Mouse (Mus musculus): Measurements from ENCODE around the gene Trim65. TPM values are rescaled to one million over a fixed set of nuclear protein-coding genes. Genes with fewer than 3 reads are reported as not detected.

The Trim65 gene
- polyA plus RNA-seq, 1 experiment from 2014 or later, result 1.9 TPM

DNA sequence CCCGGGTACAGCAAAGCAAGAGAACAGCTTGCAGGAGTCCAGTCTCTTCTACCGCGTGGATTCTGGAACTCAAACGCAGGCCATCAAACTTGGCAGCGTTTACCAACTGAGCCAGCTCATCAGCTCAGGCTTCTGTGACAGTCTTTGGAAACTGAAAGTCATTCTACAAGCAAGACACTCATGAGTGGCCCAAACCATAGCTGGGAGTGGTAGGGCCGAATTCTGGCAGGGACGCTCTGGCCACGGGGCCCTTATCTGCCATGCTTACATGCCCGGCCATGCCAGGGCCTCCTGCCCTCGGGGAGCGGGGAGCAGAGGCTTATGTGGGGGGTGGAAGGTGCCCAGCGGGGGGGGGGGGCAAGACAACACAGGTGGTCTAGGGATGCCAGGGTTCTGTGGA lies 27.4 kb downstream of the Trim65 start:
- Histone ChIP-seq H3K9ac (ENCODE audit: low read length) (no peak overlapping the region), H3K36me3 (ENCODE audit: control insufficient read depth, insufficient read depth, low read length) (no peaks in the 10 kb centered on the region), H3K27me3 (ENCODE audit: control insufficient read depth, insufficient read depth, low read length) (peaks cover 26% of the 10 kb centered on the region), H3K4me1 (replicated peaks; ENCODE audit: control insufficient read depth, insufficient read depth, low read length) (peaks cover 33% of the 10 kb centered on the region), H3K27ac (ENCODE audit: low read depth, low read length) (no peak overlapping the region), H3K4me2 (ENCODE audit: low read depth, low read length, severe bottlenecking) (no peak overlapping the region), H3K4me3 (ENCODE audit: low read depth, low read length) (no peak overlapping the region), H3K9me3 (ENCODE audit: control insufficient read depth, low read length) (no peaks in the 10 kb centered on the region)
- DNase-seq (ENCODE audit: low spot score) (no peak), ATAC-seq (replicated peaks; ENCODE audit: low FRiP score) (no peak)
- WGBS, result 76% methylated on average over 12 of the region's 12 CpGs

- no peak for ATAC-seq (replicated peaks; ENCODE audit: low FRiP score)
- Histone ChIP-seq H3K27me3 (ENCODE audit: control insufficient read depth, insufficient read depth, low read length) (peaks cover 15% of the 10 kb centered on the region), H3K4me3 (ENCODE audit: low read depth, low read length) (no peak overlapping the region), H3K9me3 (ENCODE audit: control insufficient read depth, low read length) (no peaks in the 10 kb centered on the region), H3K36me3 (ENCODE audit: control insufficient read depth, insufficient read depth, low read length) (no peaks in the 10 kb centered on the region), H3K4me2 (ENCODE audit: low read depth, low read length, severe bottlenecking) (no peak overlapping the region), H3K27ac (ENCODE audit: low read depth, low read length) (peak overlapping the region; percentile 82; the same call in 1 of the 2 replicates), H3K9ac (ENCODE audit: low read length) (peak overlapping the region; percentile 55), H3K4me1 (replicated peaks; ENCODE audit: control insufficient read depth, insufficient read depth, low read length) (peaks cover 29% of the 10 kb centered on the region)
- no peak for DNase-seq (ENCODE audit: low spot score)
- 54% methylated on average over 3 of the region's 4 CpGs for WGBS
These were observed 28.5 kb downstream of the Trim65 start for GRCm38 (mm10) chr11:116102472-116102871.

GRCm38 (mm10) chr11:116101931-116102381 lies 29.0 kb downstream of the Trim65 start:
- Histone ChIP-seq H3K36me3 (ENCODE audit: control insufficient read depth, insufficient read depth, low read length) (no peaks in the 10 kb centered on the region), H3K9me3 (ENCODE audit: control insufficient read depth, low read length) (no peaks in the 10 kb centered on the region), H3K9ac (ENCODE audit: low read length) (peak overlapping the region; percentile 55), H3K4me1 (replicated peaks; ENCODE audit: control insufficient read depth, insufficient read depth, low read length) (peaks cover 28% of the 10 kb centered on the region), H3K27me3 (ENCODE audit: control insufficient read depth, insufficient read depth, low read length) (peaks cover 10% of the 10 kb centered on the region), H3K27ac (ENCODE audit: low read depth, low read length) (peak overlapping the region; percentile 82), H3K4me2 (ENCODE audit: low read depth, low read length, severe bottlenecking) (no peak overlapping the region), H3K4me3 (ENCODE audit: low read depth, low read length) (no peak overlapping the region)
- DNase-seq (ENCODE audit: low spot score), result peak; percentile 67
- ATAC-seq (replicated peaks; ENCODE audit: low FRiP score), result no peak
- WGBS, result 24% methylated on average over 11 of the region's 11 CpGs

GRCm38 (mm10) chr11:116100839-116101238 lies 30.1 kb downstream of the Trim65 start:
- 89% methylated on average over 7 of the region's 7 CpGs for WGBS
- Histone ChIP-seq H3K36me3 (ENCODE audit: control insufficient read depth, insufficient read depth, low read length) (no peaks in the 10 kb centered on the region), H3K4me2 (ENCODE audit: low read depth, low read length, severe bottlenecking) (no peak overlapping the region), H3K9ac (ENCODE audit: low read length) (no peak overlapping the region), H3K9me3 (ENCODE audit: control insufficient read depth, low read length) (no peaks in the 10 kb centered on the region), H3K27ac (ENCODE audit: low read depth, low read length) (no peak overlapping the region), H3K27me3 (ENCODE audit: control insufficient read depth, insufficient read depth, low read length) (no peaks in the 10 kb centered on the region; the same call in 1 of the 2 replicates), H3K4me1 (replicated peaks; ENCODE audit: control insufficient read depth, insufficient read depth, low read length) (peaks cover 18% of the 10 kb centered on the region), H3K4me3 (ENCODE audit: low read depth, low read length) (no peak overlapping the region)
- DNase-seq (ENCODE audit: low spot score) (no peak), ATAC-seq (replicated peaks; ENCODE audit: low FRiP score) (no peak)

GRCm38 (mm10) chr11:116100385-116100784 lies 30.5 kb downstream of the Trim65 start:
- Histone ChIP-seq H3K9ac (ENCODE audit: low read length) (no peak overlapping the region), H3K9me3 (ENCODE audit: control insufficient read depth, low read length) (no peaks in the 10 kb centered on the region), H3K4me3 (ENCODE audit: low read depth, low read length) (no peak overlapping the region), H3K4me2 (ENCODE audit: low read depth, low read length, severe bottlenecking) (no peak overlapping the region), H3K27ac (ENCODE audit: low read depth, low read length) (no peak overlapping the region), H3K27me3 (ENCODE audit: control insufficient read depth, insufficient read depth, low read length) (no peaks in the 10 kb centered on the region), H3K4me1 (replicated peaks; ENCODE audit: control insufficient read depth, insufficient read depth, low read length) (peaks cover 18% of the 10 kb centered on the region), H3K36me3 (ENCODE audit: control insufficient read depth, insufficient read depth, low read length) (no peaks in the 10 kb centered on the region)
- WGBS, result 77% methylated on average over 6 of the region's 6 CpGs
- DNase-seq (ENCODE audit: low spot score) (no peak), ATAC-seq (replicated peaks; ENCODE audit: low FRiP score) (no peak)

- Histone ChIP-seq H3K9me3 (ENCODE audit: control insufficient read depth, low read length) (no peaks in the 10 kb centered on the region), H3K36me3 (ENCODE audit: control insufficient read depth, insufficient read depth, low read length) (no peaks in the 10 kb centered on the region), H3K4me3 (ENCODE audit: low read depth, low read length) (no peak overlapping the region), H3K4me2 (ENCODE audit: low read depth, low read length, severe bottlenecking) (no peak overlapping the region), H3K27ac (ENCODE audit: low read depth, low read length) (no peak overlapping the region), H3K27me3 (ENCODE audit: control insufficient read depth, insufficient read depth, low read length) (no peaks in the 10 kb centered on the region), H3K9ac (ENCODE audit: low read length) (no peak overlapping the region), H3K4me1 (replicated peaks; ENCODE audit: control insufficient read depth, insufficient read depth, low read length) (peaks cover 18% of the 10 kb centered on the region)
- ATAC-seq (replicated peaks; ENCODE audit: low FRiP score) (no peak), DNase-seq (ENCODE audit: low spot score) (no peak)
- 89% methylated on average over 6 of the region's 6 CpGs for WGBS
These were observed 31.5 kb downstream of the Trim65 start for GRCm38 (mm10) chr11:116099462-116099861.

- Histone ChIP-seq H3K4me1 (replicated peaks; ENCODE audit: control insufficient read depth, insufficient read depth, low read length) (peaks cover 13% of the 10 kb centered on the region), H3K27ac (ENCODE audit: low read depth, low read length) (no peak overlapping the region), H3K4me3 (ENCODE audit: low read depth, low read length) (no peak overlapping the region), H3K4me2 (ENCODE audit: low read depth, low read length, severe bottlenecking) (no peak overlapping the region), H3K9ac (ENCODE audit: low read length) (no peak overlapping the region), H3K27me3 (ENCODE audit: control insufficient read depth, insufficient read depth, low read length) (no peaks in the 10 kb centered on the region), H3K9me3 (ENCODE audit: control insufficient read depth, low read length) (no peaks in the 10 kb centered on the region), H3K36me3 (ENCODE audit: control insufficient read depth, insufficient read depth, low read length) (no peaks in the 10 kb centered on the region)
- WGBS, result 78% methylated on average over 14 of the region's 14 CpGs
- ATAC-seq (replicated peaks; ENCODE audit: low FRiP score), result no peak
- DNase-seq (ENCODE audit: low spot score), result no peak
These were observed 32.0 kb downstream of the Trim65 start for GRCm38 (mm10) chr11:116098711-116099460.

- H3K27ac ChIP-seq (ENCODE audit: low read depth, low read length), result no peak overlapping the region
- DNase-seq (ENCODE audit: low spot score), result peak; percentile 68
- H3K4me3 ChIP-seq (ENCODE audit: low read depth, low read length), result no peak overlapping the region
- no peaks in the 10 kb centered on the region for H3K9me3 ChIP-seq (ENCODE audit: control insufficient read depth, low read length)
- H3K9ac ChIP-seq (ENCODE audit: low read length), result no peak overlapping the region
- H3K36me3 ChIP-seq (ENCODE audit: control insufficient read depth, insufficient read depth, low read length), result no peaks in the 10 kb centered on the region
- H3K4me2 ChIP-seq (ENCODE audit: low read depth, low read length, severe bottlenecking), result no peak overlapping the region
- peaks cover under 1% of the 10 kb centered on the region; the same call in 1 of the 2 replicates for H3K4me1 ChIP-seq (replicated peaks; ENCODE audit: control insufficient read depth, insufficient read depth, low read length)
- 90% methylated on average over 5 of the region's 5 CpGs for WGBS
- ATAC-seq (replicated peaks; ENCODE audit: low FRiP score), result no peak
- no peaks in the 10 kb centered on the region for H3K27me3 ChIP-seq (ENCODE audit: control insufficient read depth, insufficient read depth, low read length)
These were observed 34.5 kb downstream of the Trim65 start for GRCm38 (mm10) chr11:116096213-116097108.
